Mouse (Mus musculus): ENCODE measurements around the gene Sdr39u1.

The Sdr39u1 gene

DNA sequence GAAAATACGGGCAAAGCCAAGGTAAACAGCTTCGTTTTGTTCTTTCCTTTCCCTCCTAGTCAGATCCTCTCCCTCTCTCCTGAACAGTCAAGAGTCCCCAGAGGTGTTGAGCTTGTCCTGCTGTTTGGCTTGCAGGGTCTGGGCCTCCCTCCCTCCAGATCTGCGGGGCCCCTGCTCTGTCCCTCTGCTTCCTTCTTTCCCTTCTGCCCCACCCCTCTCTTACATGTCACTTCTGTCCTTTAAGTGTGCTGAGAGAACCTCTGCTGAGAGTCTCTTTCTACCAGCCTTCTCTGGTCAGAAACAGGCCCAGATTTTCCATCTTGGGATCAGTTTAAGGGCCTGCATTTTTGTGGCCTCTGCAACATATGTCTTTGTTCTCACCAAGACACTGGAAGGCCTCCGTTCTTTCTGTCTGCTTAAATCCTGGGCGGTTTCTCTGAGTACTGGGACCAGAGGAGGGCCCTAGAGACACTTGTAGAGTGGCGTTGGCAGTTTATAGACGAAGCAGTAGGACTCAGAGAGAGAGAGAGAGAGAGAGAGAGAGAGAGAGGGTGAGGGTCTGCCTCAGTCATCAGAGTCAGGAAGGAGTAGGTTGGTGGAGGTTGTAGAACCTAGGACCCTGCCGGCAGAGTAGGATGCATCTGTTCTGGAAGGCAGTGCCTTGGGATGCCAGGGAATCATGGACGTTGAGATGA, 45.5 kb downstream of the Sdr39u1 start:
- peak; percentile 41 for DNase-seq (ENCODE audit: inconsistent ontology term)

- peak; percentile 63 for DNase-seq (ENCODE audit: inconsistent ontology term)
These were observed 46.3 kb downstream of the Sdr39u1 start, which contains the start of gene Nynrin for GRCm38 (mm10) chr14:55853621-55854285. TSS of gene Nynrin (plus strand) at chr14:55854010.

GRCm38 (mm10) chr14:55852646-55853551, 47.2 kb downstream of the Sdr39u1 start:
- peak; percentile 12 for DNase-seq (ENCODE audit: inconsistent ontology term)

- DNase-seq (ENCODE audit: inconsistent ontology term), result no peak
These were observed 49.2 kb downstream of the Sdr39u1 start for GRCm38 (mm10) chr14:55850885-55851284.

All from Muller cell, postnatal 12 days (primary cell).